Comparison of ENCODE assay signal across 20 mouse cellular contexts in the genomic region with DNA sequence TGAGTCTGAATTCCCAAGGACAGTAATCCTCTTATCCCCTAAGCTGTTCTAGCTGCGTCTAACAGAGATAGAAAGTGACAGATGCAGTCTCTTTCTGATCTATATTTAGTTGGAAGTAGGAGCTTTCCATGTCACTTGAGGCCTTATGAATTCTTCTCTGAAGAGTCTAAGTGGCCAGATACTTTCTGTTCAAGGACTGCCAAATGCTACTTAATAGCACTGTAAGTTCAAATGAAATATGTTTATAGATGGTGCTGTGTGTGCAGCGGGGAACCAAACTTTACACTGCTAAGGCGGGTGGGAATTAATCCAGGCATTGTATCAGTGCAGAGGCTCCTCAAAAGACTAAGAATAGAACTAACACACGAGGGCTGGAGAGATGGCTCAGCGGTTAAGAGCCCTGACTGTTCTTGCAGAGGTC. TPM values are rescaled to one million over a fixed set of nuclear protein-coding genes. Genes with fewer than 3 reads are reported as not detected.
DNase-seq lines count a peak whose midpoint lies in the region; ATAC-seq and TF ChIP-seq lines count a peak whose summit lies in the region.
"Had no signal": no experiment of that assay in that cellular context is flagged by ENCODE, and none has a peak within 500 bp of the region (broad histone marks: within the 10 kb centered on the region; RNA-seq: fewer than 3 reads in every experiment).

No protein-coding gene starts in this region.

- ATAC-seq in hindbrain, postnatal 0 days = no peak
- no peak for ATAC-seq in hindbrain, embryonic 16.5 days
- 0 out of 2 replicates have a peak, but pooled peaks have one; percentile 27 for ATAC-seq in midbrain, embryonic 12.5 days (ENCODE audit: low FRiP score, low read depth)
- ATAC-seq: inflammation-experienced regulatory T-cells, adult 6 months had no signal

- H3K4me2 ChIP-seq in hindbrain, postnatal 0 days (ENCODE audit: low read depth, low read length) = no peak overlapping the region
- H3K4me2 ChIP-seq in hindbrain, embryonic 16.5 days (ENCODE audit: low read length) = no peak overlapping the region
- no peak overlapping the region for H3K4me2 ChIP-seq in midbrain, embryonic 12.5 days (replicated peaks)
- H3K4me2 ChIP-seq: embryonic facial prominence, embryonic 12.5 days; limb, embryonic 15.5 days had no signal

- H3K9me3 ChIP-seq in hindbrain, postnatal 0 days (ENCODE audit: low read length) = no peaks in the 10 kb centered on the region
- no peaks in the 10 kb centered on the region for H3K9me3 ChIP-seq in hindbrain, embryonic 16.5 days (ENCODE audit: control insufficient read depth, low read length)
- H3K9me3 ChIP-seq in midbrain, embryonic 12.5 days = no peaks in the 10 kb centered on the region
- H3K9me3 ChIP-seq: embryonic facial prominence, embryonic 12.5 days; limb, embryonic 15.5 days had no signal

- no peak overlapping the region for H3K27ac ChIP-seq in hindbrain, postnatal 0 days
- H3K27ac ChIP-seq in hindbrain, embryonic 16.5 days (ENCODE audit: low read depth, low read length) = no peak overlapping the region
- no peak overlapping the region for H3K27ac ChIP-seq in midbrain, embryonic 12.5 days (replicated peaks)
- H3K27ac ChIP-seq: embryonic facial prominence, embryonic 12.5 days; limb, embryonic 15.5 days; stomach, postnatal 0 days had no signal

- no peaks in the 10 kb centered on the region for H3K4me1 ChIP-seq in hindbrain, postnatal 0 days (ENCODE audit: insufficient read depth, low read length)
- no peaks in the 10 kb centered on the region for H3K4me1 ChIP-seq in hindbrain, embryonic 16.5 days (ENCODE audit: control insufficient read depth, insufficient read depth, low read depth, low read length)
- H3K4me1 ChIP-seq in midbrain, embryonic 12.5 days = no peaks in the 10 kb centered on the region
- H3K4me1 ChIP-seq: embryonic facial prominence, embryonic 12.5 days; limb, embryonic 15.5 days had no signal

- peak; percentile 10 for DNase-seq in gastrocnemius, adult 18-20 months (ENCODE audit: low spot score)
- no peak for DNase-seq in gastrocnemius, postnatal 4 days (ENCODE audit: low spot score in 2 of 2)
- DNase-seq in hindbrain, postnatal 0 days (ENCODE audit: low spot score) = peak; percentile 9
- peak; percentile 85 for DNase-seq in retina, postnatal 1 day
- no peak for DNase-seq in adrenal gland, adult 18-20 months (ENCODE audit: low spot score in 2 of 2)
- DNase-seq in embryo, embryonic 11 days = no peak
- DNase-seq: cerebellum, adult 11-12 months; cerebellum, postnatal 36 days; kidney, adult 9 months; lung, adult 18-20 months; lung, postnatal 36 days; thymus, postnatal 4 days had no signal

- no peak overlapping the region for H3K4me3 ChIP-seq in hindbrain, postnatal 0 days (ENCODE audit: low read length)
- H3K4me3 ChIP-seq in hindbrain, embryonic 16.5 days (ENCODE audit: low read length) = no peak overlapping the region
- H3K4me3 ChIP-seq in midbrain, embryonic 12.5 days = no peak overlapping the region
- H3K4me3 ChIP-seq: embryonic facial prominence, embryonic 12.5 days; limb, embryonic 15.5 days had no signal

- 69% methylated on average over 5 of the region's 5 CpGs for WGBS in hindbrain, postnatal 0 days
- WGBS in hindbrain, embryonic 16.5 days = 76% methylated on average over 5 of the region's 5 CpGs
- WGBS in midbrain, embryonic 12.5 days = 27% methylated on average over 5 of the region's 5 CpGs

- peaks cover 19% of the 10 kb centered on the region for H3K36me3 ChIP-seq in hindbrain, postnatal 0 days (ENCODE audit: insufficient read depth, low read length)
- peaks cover 15% of the 10 kb centered on the region for H3K36me3 ChIP-seq in hindbrain, embryonic 16.5 days (ENCODE audit: control insufficient read depth, insufficient read depth, low read length)
- peaks cover 32% of the 10 kb centered on the region for H3K36me3 ChIP-seq in midbrain, embryonic 12.5 days

- TF ChIP-seq CTCF in hindbrain, postnatal 0 days (IDR thresholded peaks at IDR 0.05; ENCODE audit: low read depth) = no peak

- no peak overlapping the region for H3K9ac ChIP-seq in hindbrain, postnatal 0 days (replicated peaks; ENCODE audit: low read length)
- no peak overlapping the region for H3K9ac ChIP-seq in hindbrain, embryonic 16.5 days (ENCODE audit: low read depth, low read length)
- no peak overlapping the region for H3K9ac ChIP-seq in midbrain, embryonic 12.5 days (replicated peaks)
- H3K9ac ChIP-seq: embryonic facial prominence, embryonic 12.5 days; limb, embryonic 15.5 days had no signal

- no peaks in the 10 kb centered on the region for H3K27me3 ChIP-seq in hindbrain, postnatal 0 days (ENCODE audit: insufficient read depth, low read length)
- H3K27me3 ChIP-seq in hindbrain, embryonic 16.5 days (replicated peaks; ENCODE audit: control insufficient read depth, insufficient read depth, low read length) = no peaks in the 10 kb centered on the region
- no peaks in the 10 kb centered on the region for H3K27me3 ChIP-seq in midbrain, embryonic 12.5 days
- H3K27me3 ChIP-seq: embryonic facial prominence, embryonic 12.5 days; limb, embryonic 15.5 days had no signal

RNA-seq across cellular contexts. Expression of a gene that starts 9.6 kb away (rescaled TPM):
- not detected for total RNA-seq in gastrocnemius, adult 18-20 months (2021)
- total RNA-seq in gastrocnemius, postnatal 4 days (2021) = not detected
- 2.8 and 3.5 TPM in 2 replicates for total RNA-seq in hindbrain, postnatal 0 days (2014; rRNA removed)
- 1.3 and 1.5 TPM in 2 replicates for polyA plus RNA-seq in hindbrain, postnatal 0 days (2015; fragmentation: Nextera tagmentation; extraction: Ambion mirVana)
- polyA plus RNA-seq in hindbrain, embryonic 16.5 days (2015; fragmentation: Nextera tagmentation; extraction: Ambion mirVana) = 0.89 and 1.2 TPM in 2 replicates
- polyA plus RNA-seq in midbrain, embryonic 12.5 days (2016; fragmentation: Nextera tagmentation; extraction: Ambion mirVana) = 0.18 TPM in 1 of 2 replicates, not detected in the other
- total RNA-seq in adrenal gland, adult 18-20 months (2021) = not detected
- total RNA-seq: hematopoietic stem cell, adult 5-6 weeks; monocyte, adult 5-6 weeks had no signal
- polyA plus RNA-seq: embryonic facial prominence, embryonic 12.5 days; inflammation-experienced regulatory T-cells, adult 6 months; stomach, postnatal 0 days had no signal

RNA-seq across cellular contexts. Expression of a gene that starts 16.2 kb away (rescaled TPM):
- total RNA-seq in gastrocnemius, adult 18-20 months (2021) = 10 to 100 TPM; 12.8 to 13.4 TPM
- 10 to 100 TPM; 15.1 to 16.7 TPM for total RNA-seq in gastrocnemius, postnatal 4 days (2021)
- 15.3 and 15.9 TPM in 2 replicates for total RNA-seq in hindbrain, postnatal 0 days (2014; rRNA removed)
- 36.3 and 37.8 TPM in 2 replicates for polyA plus RNA-seq in hindbrain, postnatal 0 days (2015; fragmentation: Nextera tagmentation; extraction: Ambion mirVana)
- 25.1 and 26.4 TPM in 2 replicates for polyA plus RNA-seq in hindbrain, embryonic 16.5 days (2015; fragmentation: Nextera tagmentation; extraction: Ambion mirVana)
- 11.5 and 12.3 TPM in 2 replicates for polyA plus RNA-seq in midbrain, embryonic 12.5 days (2016; fragmentation: Nextera tagmentation; extraction: Ambion mirVana)
- 10 to 100 TPM; 31.2 to 33.8 TPM for total RNA-seq in adrenal gland, adult 18-20 months (2021)

RNA-seq across cellular contexts. Expression of a gene that starts 21.8 kb away (rescaled TPM):
- total RNA-seq in gastrocnemius, adult 18-20 months (2021) = 10 to 100 TPM; 11.1 to 15.5 TPM
- 10 to 100 TPM; 13.7 to 14.4 TPM for total RNA-seq in gastrocnemius, postnatal 4 days (2021)
- total RNA-seq in hindbrain, postnatal 0 days (2014; rRNA removed) = 6.8 and 10.9 TPM in 2 replicates
- 3.0 and 3.3 TPM in 2 replicates for polyA plus RNA-seq in hindbrain, postnatal 0 days (2015; fragmentation: Nextera tagmentation; extraction: Ambion mirVana)
- 2.2 and 4.2 TPM in 2 replicates for polyA plus RNA-seq in hindbrain, embryonic 16.5 days (2015; fragmentation: Nextera tagmentation; extraction: Ambion mirVana)
- 6.6 and 7.8 TPM in 2 replicates for polyA plus RNA-seq in midbrain, embryonic 12.5 days (2016; fragmentation: Nextera tagmentation; extraction: Ambion mirVana)
- total RNA-seq in adrenal gland, adult 18-20 months (2021) = 10 to 100 TPM; 17.9 to 19.6 TPM

Comparison
In these comparisons a context has a peak if more than half of its experiments do, and no peak if none do; other contexts are left out.
1. DNase-seq: peak in gastrocnemius, adult 18-20 months (single experiment), hindbrain, postnatal 0 days (single experiment) and retina, postnatal 1 day (single experiment); none in gastrocnemius, postnatal 4 days (0 of 2), adrenal gland, adult 18-20 months (0 of 2) and embryo, embryonic 11 days (single experiment).